Mouse (Mus musculus): ENCODE data around the gene Zdhhc7.

Gene Zdhhc7

DNA sequence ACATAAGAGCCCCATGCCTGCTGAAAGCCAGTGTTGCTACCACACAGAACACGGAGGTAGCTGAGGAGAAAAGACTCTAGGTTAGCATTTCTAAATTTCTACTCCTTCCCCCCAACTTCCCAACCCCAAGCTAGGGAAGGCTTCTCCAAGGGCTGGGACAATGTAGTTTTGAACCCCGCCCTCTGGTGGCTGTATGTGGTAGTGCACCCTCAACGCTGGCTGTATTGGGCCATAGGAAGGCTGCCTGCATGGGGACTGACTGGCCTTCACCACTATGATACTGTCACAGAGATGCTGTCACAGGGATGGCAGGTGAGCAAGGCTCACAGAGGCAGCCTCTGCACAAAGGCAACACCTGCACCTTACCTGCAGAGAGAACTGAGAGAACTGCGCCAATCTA, 29.6 kb downstream of the Zdhhc7 start:
- peak; percentile 76 for DNase-seq (ENCODE audit: low spot score)

- peak; percentile 73 for DNase-seq (ENCODE audit: low spot score)
These were observed 33.2 kb downstream of the Zdhhc7 start for GRCm38 (mm10) chr8:120067936-120068668.

DNA sequence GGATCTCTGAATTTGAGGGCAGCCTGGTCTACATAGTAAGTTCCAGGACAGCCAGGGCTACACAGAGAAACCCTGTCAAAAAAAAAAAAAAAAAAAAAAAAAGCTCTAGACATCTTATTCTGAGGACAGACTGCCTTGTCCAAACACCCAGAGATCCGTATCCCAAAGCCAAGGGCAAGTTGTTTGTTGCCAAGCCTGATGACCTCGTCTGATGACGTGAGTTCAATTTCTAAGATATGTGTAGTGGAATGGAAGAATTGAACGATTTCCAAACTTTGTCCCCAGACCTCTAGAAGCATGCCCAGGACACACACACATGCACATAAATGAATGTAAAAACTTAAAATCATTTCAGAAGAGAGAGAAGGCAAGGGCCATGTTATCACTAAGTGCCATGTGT, 35.1 kb downstream of the Zdhhc7 start:
- no peak for DNase-seq (ENCODE audit: low spot score)

DNA sequence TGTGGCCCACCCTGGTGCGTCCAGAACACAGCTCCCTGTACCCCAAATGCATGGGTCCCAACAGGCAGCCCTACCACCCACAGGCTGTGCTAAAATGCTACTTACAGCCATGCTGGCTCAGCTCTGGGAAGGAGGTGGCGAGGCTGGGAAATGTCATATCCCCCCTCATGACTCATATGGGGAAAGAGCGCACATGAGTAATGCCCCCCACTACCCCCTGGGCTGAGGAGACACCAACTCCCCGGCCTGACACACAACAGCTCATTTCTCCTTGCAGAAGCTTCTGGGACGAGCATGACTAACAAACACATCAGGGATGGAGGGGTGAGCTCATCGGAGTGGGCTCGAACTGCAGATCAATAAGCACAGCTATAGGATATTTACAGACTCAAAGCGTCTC, 35.7 kb downstream of the Zdhhc7 start:
- DNase-seq (ENCODE audit: low spot score), result no peak

- DNase-seq (ENCODE audit: low spot score), result no peak
These were observed 38.0 kb downstream of the Zdhhc7 start for GRCm38 (mm10) chr8:120063326-120063725.

DNA sequence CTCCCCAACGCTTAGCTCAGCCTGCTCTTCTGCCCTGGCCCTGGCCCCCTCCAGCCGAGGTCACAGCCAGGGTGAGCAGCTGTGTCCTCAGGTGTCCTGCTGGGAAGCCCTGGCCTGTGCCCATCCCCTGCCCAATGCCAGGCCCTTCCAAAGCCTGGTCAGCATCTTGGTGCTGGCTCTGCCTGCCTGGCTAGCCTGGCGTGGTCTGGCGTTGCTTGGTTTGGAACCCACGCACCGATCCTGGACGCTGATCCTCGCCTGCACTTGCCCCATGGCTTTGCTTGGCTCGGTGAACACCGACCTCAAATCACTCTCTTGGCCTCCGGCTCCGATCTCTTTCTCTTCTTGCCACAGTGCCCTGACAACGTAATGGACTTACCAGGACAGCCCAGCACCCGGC, 38.5 kb downstream of the Zdhhc7 start:
- no peak for DNase-seq (ENCODE audit: low spot score)

DNA sequence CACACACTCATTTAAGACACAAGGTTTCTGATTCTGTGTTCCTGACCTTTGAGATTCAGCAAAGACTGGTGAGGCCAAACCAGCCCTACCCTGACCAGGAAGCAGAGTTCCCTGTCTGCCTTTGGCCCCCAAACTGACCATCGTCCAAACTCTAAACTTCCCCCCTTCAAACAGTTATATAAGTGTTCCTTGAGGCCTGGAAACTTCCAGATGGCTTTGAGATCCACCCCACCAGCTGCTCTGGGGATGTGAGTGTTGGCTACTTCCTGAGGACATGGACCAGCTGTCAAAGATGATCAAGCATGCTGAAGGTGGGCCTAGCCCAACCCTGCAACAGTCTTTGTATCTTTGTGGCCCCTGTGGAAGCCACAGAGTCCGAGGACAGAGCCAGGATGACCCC, 44.2 kb downstream of the Zdhhc7 start:
- peak; percentile 51 for DNase-seq (ENCODE audit: low spot score)

DNA sequence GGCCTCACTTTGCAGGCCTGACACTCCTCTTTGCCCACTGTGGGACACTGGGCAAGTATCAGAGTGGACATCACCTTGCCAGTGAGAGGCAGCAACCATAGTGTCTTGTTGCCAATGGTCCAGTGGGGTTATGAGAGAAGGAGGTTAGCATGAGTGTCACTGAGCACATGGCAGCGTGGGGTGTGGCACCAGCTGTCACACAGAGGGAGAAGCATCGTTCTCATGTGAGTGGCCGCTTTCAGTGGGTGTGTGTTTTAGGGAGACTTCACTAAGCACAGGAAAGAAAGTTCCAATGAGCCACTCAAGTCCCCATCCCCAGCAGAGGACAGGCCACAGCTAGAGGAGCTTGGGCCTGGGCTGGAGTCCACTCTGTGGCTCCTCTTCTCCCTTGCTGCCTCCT, 46.4 kb downstream of the Zdhhc7 start:
- no peak for DNase-seq (ENCODE audit: low spot score)

- no peak for DNase-seq (ENCODE audit: low spot score)
These were observed 49.0 kb downstream of the Zdhhc7 start for GRCm38 (mm10) chr8:120052318-120052717.

DNA sequence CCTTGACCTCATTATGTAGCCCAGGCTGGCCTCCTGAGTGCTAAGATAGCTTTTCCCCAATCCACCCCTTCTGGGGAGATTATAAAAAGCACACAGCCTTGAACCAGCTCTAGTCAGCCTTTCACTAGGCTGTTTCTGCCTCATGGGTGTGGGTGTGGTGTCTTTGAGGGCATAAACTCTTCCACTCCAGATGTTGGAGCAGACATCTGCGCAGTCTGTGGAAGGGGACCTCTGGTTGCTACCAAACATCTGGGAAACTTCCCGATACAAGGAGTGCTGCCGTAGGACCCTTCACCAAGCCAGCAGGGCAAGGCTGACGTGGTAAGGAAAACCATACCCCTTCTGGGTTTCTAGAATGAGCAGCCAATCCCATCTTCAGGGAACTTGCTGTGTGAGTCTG, 49.4 kb downstream of the Zdhhc7 start:
- no peak for DNase-seq (ENCODE audit: low spot score)

DNA sequence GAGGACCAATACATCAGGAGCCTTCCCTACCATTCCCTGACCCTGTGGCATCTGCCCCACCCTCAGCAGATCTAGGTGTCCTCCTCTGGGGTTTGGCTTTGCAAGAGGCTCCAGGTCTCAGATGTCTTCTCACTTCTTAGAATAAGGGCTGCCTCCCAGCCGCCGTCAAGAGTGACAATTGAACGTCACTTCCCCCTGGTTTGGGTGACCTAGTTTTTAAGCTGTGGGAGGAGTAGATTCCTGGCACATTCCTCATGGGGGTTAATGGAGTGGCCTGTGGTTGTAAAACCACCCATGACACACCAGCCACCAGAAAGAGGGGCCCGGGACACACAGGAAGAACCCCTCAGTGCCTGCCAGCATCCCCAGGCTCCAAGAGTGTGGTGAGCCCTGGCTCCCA, 50.3 kb downstream of the Zdhhc7 start:
- no peak for DNase-seq (ENCODE audit: low spot score)

GRCm38 (mm10) chr8:120050376-120050775, 50.9 kb downstream of the Zdhhc7 start:
- DNase-seq (ENCODE audit: low spot score), result no peak

DNA sequence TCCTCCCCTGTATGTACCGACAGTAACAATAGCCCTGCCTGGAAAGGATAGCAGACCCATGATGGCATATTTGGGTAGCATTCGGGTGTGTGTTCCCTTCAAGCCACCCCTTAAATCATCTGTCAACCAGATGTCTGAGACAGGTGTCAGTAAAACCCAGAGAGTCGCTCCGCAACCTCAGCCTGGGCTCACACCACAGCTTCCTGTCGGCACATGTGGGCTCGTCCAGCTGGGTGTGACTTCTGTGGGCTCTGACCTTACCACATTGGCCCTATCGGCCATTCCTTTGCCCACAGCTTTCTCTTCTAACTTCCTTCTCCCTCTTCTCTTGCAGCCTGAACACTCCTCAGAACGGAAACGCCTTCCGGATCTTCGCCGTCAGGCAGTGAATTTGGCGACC, 51.3 kb downstream of the Zdhhc7 start:
- DNase-seq (ENCODE audit: low spot score), result no peak

DNA sequence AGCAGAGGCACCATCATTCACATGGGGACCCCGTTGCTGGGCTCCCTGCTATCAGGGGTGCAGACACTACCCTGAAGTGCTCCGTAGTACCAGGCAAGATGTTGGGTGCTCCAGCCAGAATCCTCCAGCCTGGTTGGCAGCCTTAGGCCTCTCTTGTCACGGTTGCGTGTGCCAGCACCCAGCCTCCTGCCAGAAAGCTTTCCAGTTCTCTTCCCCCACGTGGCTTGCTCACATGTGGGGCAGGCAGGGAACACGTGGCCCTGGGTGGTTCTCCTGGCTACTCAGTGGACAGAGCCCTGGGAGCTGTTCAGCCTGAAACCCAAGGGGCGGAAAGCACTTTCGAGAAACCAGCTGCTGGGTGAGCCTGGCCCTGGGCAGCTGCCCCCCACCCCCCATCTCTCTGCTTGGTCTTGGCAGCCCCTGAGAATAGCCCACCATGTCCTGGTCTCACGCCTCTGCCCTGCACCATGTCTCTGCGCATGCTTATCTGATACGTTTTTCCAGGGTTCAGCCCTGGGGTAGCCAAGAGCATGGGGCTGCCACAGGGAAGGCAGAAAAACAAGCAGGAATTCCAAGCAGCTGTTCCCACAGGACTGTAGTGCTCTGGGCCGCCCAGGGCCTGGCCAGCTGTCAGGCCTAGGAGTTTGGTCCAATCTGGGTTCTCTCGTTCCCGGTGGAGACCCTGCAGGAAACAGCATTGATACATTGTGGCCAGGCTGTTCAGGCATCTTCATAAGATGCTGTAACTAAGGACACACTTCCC, 54.8 kb downstream of the Zdhhc7 start:
- DNase-seq (ENCODE audit: low spot score), result peak; percentile 84

- no peak for DNase-seq (ENCODE audit: low spot score)
These were observed 55.8 kb downstream of the Zdhhc7 start for GRCm38 (mm10) chr8:120045471-120045870.

DNA sequence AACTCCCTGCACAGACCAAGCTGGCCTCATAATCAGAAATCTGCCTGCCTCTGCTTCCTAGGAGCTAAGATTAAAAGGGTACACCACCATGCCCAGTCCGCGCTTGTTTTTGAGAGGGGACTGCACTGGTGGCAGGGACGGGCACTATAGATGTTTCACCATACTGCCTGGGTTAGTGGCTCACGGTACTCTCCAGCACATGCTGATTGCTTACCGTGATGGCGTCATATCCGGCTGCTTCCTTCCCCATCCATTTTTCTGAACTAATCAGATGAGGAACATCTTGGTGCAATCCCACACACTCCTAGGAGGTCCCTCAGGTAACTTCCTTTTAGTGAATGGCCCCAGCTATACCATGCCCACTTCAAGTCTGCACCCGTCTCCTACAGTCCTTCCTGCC, 56.4 kb downstream of the Zdhhc7 start:
- DNase-seq (ENCODE audit: low spot score), result no peak

GRCm38 (mm10) chr8:120042542-120043312, 58.6 kb downstream of the Zdhhc7 start:
- peak; percentile 50 for DNase-seq (ENCODE audit: low spot score)

DNA sequence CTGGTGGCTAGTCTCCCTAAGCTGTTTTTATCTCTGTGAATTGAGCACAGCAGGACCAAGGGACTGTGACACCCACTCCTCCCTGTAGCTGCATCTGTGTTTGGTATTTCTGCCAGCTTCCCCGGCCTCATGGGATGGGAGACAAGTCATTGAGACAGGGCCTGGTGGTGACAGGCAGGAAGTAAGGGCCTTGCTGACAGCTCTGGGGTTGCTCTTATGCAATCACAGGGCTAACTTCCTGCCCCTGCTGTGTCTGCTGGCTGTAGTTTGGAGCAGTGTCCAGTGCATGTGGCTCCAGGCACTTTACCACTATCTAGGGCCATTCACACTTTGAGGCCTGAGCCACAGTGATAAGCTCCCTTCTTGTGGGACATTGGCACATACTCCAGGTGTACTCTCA, 60.4 kb downstream of the Zdhhc7 start:
- DNase-seq (ENCODE audit: low spot score), result peak; percentile 72

DNA sequence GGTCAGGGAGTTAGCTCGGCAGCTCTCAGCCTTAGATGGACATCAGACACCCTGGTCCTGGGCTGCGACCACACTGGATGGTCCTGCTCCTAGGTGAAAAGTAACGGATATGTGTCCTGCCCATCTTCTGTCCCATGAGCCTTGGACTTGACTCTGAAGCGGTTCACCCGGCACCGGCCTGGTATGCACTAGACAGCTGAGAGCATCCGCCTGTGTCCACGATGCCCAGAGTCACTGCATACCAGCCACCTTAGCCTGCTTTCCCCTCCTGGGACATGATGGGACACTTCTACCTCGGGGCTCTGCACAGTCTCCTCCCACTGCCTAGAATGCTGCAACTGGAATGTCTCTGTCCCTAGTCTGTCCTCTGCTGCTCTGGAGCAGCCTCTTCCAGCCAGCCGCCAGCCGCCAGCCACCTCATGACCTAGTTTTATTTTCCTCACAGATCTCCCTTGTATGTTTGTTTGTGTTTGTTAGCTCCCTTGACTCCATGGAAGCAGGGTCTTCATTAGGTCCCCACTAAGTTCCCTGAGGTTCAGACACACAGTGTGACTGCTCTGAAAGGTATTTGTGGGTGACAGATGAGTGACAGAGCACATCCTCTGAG, 61.9 kb downstream of the Zdhhc7 start:
- DNase-seq (ENCODE audit: low spot score), result no peak

DNA sequence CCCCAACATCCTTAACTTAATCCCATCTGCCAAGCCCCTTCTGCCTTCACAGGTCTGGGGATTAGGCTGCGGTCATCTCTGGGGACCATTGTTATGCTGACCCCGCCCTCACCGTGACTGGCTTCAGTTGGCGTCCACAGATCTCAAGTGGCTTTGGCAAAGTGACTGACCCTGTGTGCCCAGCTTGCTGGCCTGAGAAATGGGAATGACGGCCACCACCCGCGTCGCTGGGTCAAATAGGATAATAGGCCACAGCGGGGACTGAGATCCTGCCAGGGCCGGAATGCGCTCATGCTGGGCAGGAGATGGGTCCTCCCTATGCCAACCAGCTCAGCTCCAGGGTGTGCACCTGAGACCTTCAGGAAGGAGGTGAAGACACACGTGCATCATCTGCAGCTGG, 62.5 kb downstream of the Zdhhc7 start:
- DNase-seq (ENCODE audit: low spot score), result no peak

- no peak for DNase-seq (ENCODE audit: low spot score)
These were observed 63.7 kb downstream of the Zdhhc7 start for GRCm38 (mm10) chr8:120037611-120038010.

DNA sequence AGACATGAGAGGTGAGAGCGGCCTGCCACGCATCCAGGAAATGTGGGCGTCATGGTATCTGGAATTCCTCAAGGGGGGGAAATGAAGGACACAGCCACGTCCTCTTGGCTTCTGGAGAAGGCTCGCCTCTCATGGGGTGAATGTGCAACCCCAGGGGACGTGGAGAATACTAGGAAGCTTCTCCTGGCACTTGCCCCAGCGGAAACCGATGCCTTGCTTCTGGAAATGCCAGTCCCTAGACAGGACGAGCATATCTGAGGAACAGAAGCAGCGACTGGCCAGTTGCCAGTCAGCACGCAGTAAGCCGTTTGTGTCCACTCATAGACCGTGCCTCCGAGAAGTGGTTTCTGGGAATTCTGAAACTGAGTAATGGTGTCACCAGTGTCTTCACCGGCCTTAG, 64.1 kb downstream of the Zdhhc7 start:
- no peak for DNase-seq (ENCODE audit: low spot score)

GRCm38 (mm10) chr8:120036578-120036977, 64.7 kb downstream of the Zdhhc7 start:
- no peak for DNase-seq (ENCODE audit: low spot score)

Data from lung, postnatal 25 days (tissue).